Mouse (Mus musculus): ENCODE measurements around the gene Ppp1r37. TPM values are rescaled to one million over a fixed set of nuclear protein-coding genes. Genes with fewer than 3 reads are reported as not detected.

Ppp1r37 gene
- polyA plus RNA-seq, 1 experiment from 2014 or later: 5.8 TPM

DNA sequence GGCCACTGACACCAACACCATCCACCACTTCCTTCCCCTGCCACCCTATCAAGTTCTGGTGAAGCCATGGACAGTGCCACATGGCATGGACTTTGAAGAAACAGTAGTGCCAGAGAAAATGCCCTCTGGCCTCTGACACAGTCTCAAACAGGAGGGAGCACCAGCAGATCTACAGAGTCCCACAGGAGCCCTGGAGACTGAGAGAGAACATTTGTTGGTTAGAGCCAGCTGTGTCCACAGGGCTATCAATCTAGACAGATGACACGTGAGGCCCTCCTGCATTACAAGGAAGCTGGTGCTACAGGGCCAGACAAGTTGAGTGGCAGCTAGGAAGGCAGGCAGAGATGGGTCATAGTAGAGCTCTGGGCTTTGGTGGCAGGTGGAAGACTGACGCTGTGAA, 10.4 kb downstream of the Ppp1r37 start:
- 65% methylated on average over 2 of the region's 2 CpGs for WGBS
- Histone ChIP-seq H3K27ac (ENCODE audit: low read depth, low read length) (no peak overlapping the region), H3K4me3 (ENCODE audit: low read depth, low read length) (no peak overlapping the region), H3K27me3 (ENCODE audit: control insufficient read depth, insufficient read depth, low read length) (no peaks in the 10 kb centered on the region), H3K36me3 (ENCODE audit: control insufficient read depth, insufficient read depth, low read length) (no peaks in the 10 kb centered on the region), H3K4me1 (replicated peaks; ENCODE audit: control insufficient read depth, insufficient read depth, low read length) (no peaks in the 10 kb centered on the region), H3K9ac (ENCODE audit: low read depth, low read length) (no peak overlapping the region), H3K9me3 (ENCODE audit: control insufficient read depth, low read length) (no peaks in the 10 kb centered on the region), H3K4me2 (replicated peaks; ENCODE audit: low read depth, low read length) (no peak overlapping the region)
- ATAC-seq (ENCODE audit: low FRiP score): no peak
- no peak for DNase-seq (ENCODE audit: low spot score)

DNA sequence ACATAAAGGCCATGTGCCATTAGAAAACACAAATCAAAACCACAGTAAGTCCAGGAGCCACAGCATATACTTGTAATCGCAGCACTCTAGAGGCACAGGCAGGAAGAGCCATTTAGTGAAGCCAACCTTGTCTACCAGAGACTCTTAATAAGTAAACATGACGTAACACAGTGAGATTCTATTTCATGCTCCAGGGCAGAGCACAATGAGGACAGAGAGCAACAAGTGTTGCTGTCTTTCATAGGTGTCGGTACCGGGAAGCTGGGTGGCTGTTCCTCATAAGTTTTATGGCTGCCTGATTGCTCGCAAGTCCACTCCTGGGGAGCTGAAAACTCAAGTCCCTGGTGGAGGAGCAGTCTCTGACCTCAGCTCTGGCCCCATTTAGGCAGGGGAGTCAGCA, 11.2 kb downstream of the Ppp1r37 start:
- WGBS: 86% methylated on average over 5 of the region's 5 CpGs
- ATAC-seq (ENCODE audit: low FRiP score) (no peak), DNase-seq (ENCODE audit: low spot score) (no peak)
- Histone ChIP-seq H3K4me2 (replicated peaks; ENCODE audit: low read depth, low read length) (no peak overlapping the region), H3K27me3 (ENCODE audit: control insufficient read depth, insufficient read depth, low read length) (no peaks in the 10 kb centered on the region), H3K4me3 (ENCODE audit: low read depth, low read length) (no peak overlapping the region), H3K4me1 (replicated peaks; ENCODE audit: control insufficient read depth, insufficient read depth, low read length) (no peaks in the 10 kb centered on the region), H3K9me3 (ENCODE audit: control insufficient read depth, low read length) (no peaks in the 10 kb centered on the region), H3K36me3 (ENCODE audit: control insufficient read depth, insufficient read depth, low read length) (no peaks in the 10 kb centered on the region), H3K27ac (ENCODE audit: low read depth, low read length) (no peak overlapping the region), H3K9ac (ENCODE audit: low read depth, low read length) (no peak overlapping the region)

DNA sequence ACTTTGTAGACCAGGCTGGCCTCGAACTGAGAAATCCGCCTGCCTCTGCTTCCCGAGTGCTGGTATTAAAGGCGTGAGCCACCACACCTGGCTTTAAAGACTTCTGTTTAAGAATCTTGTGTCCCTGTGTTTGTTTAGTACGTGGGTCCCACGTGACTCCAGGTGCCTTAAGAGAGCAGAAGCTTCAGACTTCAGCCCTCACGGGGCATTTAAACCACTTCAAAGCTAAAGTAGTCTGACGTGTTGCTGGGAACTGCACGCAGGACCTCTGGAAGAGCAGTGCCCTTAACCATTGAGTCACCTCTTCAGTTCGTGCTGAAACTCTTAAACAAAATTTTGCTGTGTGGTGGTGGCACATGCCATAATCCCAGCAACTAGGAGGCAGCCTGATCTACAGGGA, 13.5 kb downstream of the Ppp1r37 start:
- DNase-seq (ENCODE audit: low spot score): no peak
- Histone ChIP-seq H3K27ac (ENCODE audit: low read depth, low read length) (no peak overlapping the region), H3K9ac (ENCODE audit: low read depth, low read length) (no peak overlapping the region), H3K9me3 (ENCODE audit: control insufficient read depth, low read length) (no peaks in the 10 kb centered on the region), H3K4me1 (replicated peaks; ENCODE audit: control insufficient read depth, insufficient read depth, low read length) (no peaks in the 10 kb centered on the region), H3K4me2 (replicated peaks; ENCODE audit: low read depth, low read length) (no peak overlapping the region), H3K27me3 (ENCODE audit: control insufficient read depth, insufficient read depth, low read length) (no peaks in the 10 kb centered on the region), H3K36me3 (ENCODE audit: control insufficient read depth, insufficient read depth, low read length) (no peaks in the 10 kb centered on the region), H3K4me3 (ENCODE audit: low read depth, low read length) (no peak overlapping the region)
- ATAC-seq (ENCODE audit: low FRiP score): no peak
- 92% methylated on average over 10 of the region's 10 CpGs for WGBS

DNA sequence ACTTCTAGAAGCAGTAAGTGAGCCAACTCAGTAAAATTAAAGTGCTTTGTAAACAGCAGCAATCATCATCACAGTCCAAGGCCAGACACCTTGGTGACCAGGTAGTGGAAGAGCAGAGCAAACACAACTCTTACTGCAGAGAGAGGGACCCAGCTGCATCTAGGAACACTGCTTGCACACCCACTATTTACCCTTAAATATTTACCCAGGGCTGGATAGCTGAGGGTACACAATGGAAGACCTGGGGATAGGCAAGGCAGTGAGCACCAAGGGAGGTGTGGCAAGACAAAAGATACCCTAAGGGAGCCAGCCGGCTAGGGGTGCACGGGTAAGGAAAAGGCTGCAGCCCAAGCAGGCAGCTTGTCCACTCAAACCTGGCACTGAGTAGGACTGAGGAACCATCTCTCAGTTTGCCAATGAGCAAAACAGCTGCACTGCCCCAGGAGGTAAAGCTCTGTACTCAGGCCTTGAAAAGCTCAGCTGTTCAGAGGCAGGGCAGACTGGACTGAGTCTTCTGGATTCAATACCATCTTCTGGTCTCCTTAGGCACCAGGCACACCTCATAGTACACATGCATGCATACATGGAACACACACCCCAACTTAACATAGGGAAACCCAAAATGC, 15.4 kb downstream of the Ppp1r37 start:
- H3K27me3 ChIP-seq (ENCODE audit: control insufficient read depth, insufficient read depth, low read length): no peaks in the 10 kb centered on the region
- ATAC-seq (ENCODE audit: low FRiP score): no peak
- no peaks in the 10 kb centered on the region for H3K9me3 ChIP-seq (ENCODE audit: control insufficient read depth, low read length)
- no peak overlapping the region for H3K4me3 ChIP-seq (ENCODE audit: low read depth, low read length)
- 72% methylated on average over 2 of the region's 2 CpGs for WGBS
- DNase-seq (ENCODE audit: low spot score): no peak
- no peak overlapping the region for H3K9ac ChIP-seq (ENCODE audit: low read depth, low read length)
- no peaks in the 10 kb centered on the region for H3K36me3 ChIP-seq (ENCODE audit: control insufficient read depth, insufficient read depth, low read length)
- H3K27ac ChIP-seq (ENCODE audit: low read depth, low read length): no peak overlapping the region
- H3K4me1 ChIP-seq (replicated peaks; ENCODE audit: control insufficient read depth, insufficient read depth, low read length): no peaks in the 10 kb centered on the region
- H3K4me2 ChIP-seq (replicated peaks; ENCODE audit: low read depth, low read length): no peak overlapping the region

DNA sequence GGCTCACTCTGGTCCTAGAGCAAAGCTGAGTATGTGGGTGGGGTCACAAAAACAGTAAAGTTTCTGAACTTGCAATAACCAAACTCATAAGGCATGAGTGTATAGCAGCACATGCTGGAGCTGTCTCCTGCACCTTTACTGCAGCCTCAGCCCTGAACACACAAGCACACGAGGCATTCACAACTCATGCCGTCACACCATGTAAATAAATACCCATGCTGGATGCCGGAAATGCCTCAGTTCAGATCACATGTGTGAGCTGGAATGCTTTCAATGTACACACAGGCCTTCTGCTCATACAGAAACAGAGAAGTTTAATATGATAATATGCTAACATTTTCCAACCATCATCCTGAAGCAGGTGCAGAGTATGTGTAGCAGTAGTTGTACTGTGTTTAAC, 16.9 kb downstream of the Ppp1r37 start:
- 84% methylated on average over 3 of the region's 3 CpGs for WGBS
- Histone ChIP-seq H3K4me2 (replicated peaks; ENCODE audit: low read depth, low read length) (no peak overlapping the region), H3K4me1 (replicated peaks; ENCODE audit: control insufficient read depth, insufficient read depth, low read length) (peaks cover 4% of the 10 kb centered on the region; the same call in 1 of the 2 replicates), H3K27me3 (ENCODE audit: control insufficient read depth, insufficient read depth, low read length) (no peaks in the 10 kb centered on the region), H3K9ac (ENCODE audit: low read depth, low read length) (no peak overlapping the region), H3K9me3 (ENCODE audit: control insufficient read depth, low read length) (no peaks in the 10 kb centered on the region), H3K27ac (ENCODE audit: low read depth, low read length) (no peak overlapping the region), H3K36me3 (ENCODE audit: control insufficient read depth, insufficient read depth, low read length) (no peaks in the 10 kb centered on the region), H3K4me3 (ENCODE audit: low read depth, low read length) (no peak overlapping the region)
- ATAC-seq (ENCODE audit: low FRiP score) (no peak), DNase-seq (ENCODE audit: low spot score) (no peak)

DNA sequence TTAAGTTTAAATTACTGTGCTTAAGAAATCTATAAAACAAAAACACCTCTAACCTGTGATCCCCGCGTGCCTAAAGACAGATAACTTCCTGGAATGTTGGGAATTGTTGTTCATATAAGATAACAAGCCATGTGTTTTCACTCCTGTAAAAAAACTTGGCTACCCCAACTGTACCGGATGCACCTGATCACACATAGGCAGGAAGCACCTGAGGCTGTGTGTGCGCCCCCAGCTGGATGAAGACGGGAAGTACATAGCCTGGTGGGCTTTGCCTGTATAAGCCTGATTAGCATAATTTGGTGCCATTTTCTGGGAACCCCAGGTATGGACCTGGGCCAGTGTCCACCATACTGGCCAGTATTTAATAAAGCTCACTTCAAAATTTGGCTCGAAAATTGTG, 19.3 kb downstream of the Ppp1r37 start:
- ATAC-seq (ENCODE audit: low FRiP score) (no peak), DNase-seq (ENCODE audit: low spot score) (no peak)
- peaks cover 4% of the 10 kb centered on the region; the same call in 1 of the 2 replicates for H3K4me1 ChIP-seq (replicated peaks; ENCODE audit: control insufficient read depth, insufficient read depth, low read length)
- H3K4me3 ChIP-seq (ENCODE audit: low read depth, low read length): no peak overlapping the region
- no peak overlapping the region for H3K27ac ChIP-seq (ENCODE audit: low read depth, low read length)
- no peak overlapping the region for H3K9ac ChIP-seq (ENCODE audit: low read depth, low read length)
- H3K9me3 ChIP-seq (ENCODE audit: control insufficient read depth, low read length): no peaks in the 10 kb centered on the region
- H3K27me3 ChIP-seq (ENCODE audit: control insufficient read depth, insufficient read depth, low read length): no peaks in the 10 kb centered on the region
- no peak overlapping the region for H3K4me2 ChIP-seq (replicated peaks; ENCODE audit: low read depth, low read length)
- 61% methylated on average over 6 of the region's 6 CpGs for WGBS
- H3K36me3 ChIP-seq (ENCODE audit: control insufficient read depth, insufficient read depth, low read length): no peaks in the 10 kb centered on the region

DNA sequence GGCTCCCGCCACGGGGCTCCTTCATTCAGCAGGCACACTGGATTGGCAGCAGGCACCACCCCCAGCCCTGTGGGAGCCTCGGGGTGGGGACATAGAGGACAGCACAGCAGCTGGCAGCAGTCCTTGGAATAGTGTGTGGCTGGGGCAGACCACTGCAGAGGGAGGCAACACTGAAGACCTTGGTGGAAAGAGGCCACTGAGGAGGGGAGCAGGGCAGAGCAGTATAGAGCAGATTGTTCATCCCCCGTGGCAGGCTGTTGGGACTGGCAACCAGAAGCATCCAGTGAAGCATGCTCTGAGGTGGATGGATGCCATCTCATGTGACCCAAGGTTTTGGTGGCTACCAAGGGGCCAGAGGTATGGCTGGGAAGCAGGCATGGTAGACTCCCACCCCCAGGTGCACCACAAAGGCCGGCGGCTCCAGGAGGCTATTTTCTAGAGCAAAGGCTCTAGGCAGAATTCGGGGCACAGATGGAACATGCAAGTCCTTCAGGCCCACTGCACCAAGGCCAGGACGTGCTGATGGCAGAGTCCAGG, 20.7 kb downstream of the Ppp1r37 start:
- Histone ChIP-seq H3K9ac (ENCODE audit: low read depth, low read length) (no peak overlapping the region), H3K27ac (ENCODE audit: low read depth, low read length) (no peak overlapping the region), H3K9me3 (ENCODE audit: control insufficient read depth, low read length) (no peaks in the 10 kb centered on the region), H3K36me3 (ENCODE audit: control insufficient read depth, insufficient read depth, low read length) (no peaks in the 10 kb centered on the region), H3K4me3 (ENCODE audit: low read depth, low read length) (no peak overlapping the region), H3K27me3 (ENCODE audit: control insufficient read depth, insufficient read depth, low read length) (no peaks in the 10 kb centered on the region), H3K4me1 (replicated peaks; ENCODE audit: control insufficient read depth, insufficient read depth, low read length) (peaks cover 4% of the 10 kb centered on the region; the same call in 1 of the 2 replicates), H3K4me2 (replicated peaks; ENCODE audit: low read depth, low read length) (no peak overlapping the region)
- DNase-seq (ENCODE audit: low spot score) (peak; percentile 41), ATAC-seq (ENCODE audit: low FRiP score) (peak; percentile 78)
- 63% methylated on average over 8 of the region's 8 CpGs for WGBS

DNA sequence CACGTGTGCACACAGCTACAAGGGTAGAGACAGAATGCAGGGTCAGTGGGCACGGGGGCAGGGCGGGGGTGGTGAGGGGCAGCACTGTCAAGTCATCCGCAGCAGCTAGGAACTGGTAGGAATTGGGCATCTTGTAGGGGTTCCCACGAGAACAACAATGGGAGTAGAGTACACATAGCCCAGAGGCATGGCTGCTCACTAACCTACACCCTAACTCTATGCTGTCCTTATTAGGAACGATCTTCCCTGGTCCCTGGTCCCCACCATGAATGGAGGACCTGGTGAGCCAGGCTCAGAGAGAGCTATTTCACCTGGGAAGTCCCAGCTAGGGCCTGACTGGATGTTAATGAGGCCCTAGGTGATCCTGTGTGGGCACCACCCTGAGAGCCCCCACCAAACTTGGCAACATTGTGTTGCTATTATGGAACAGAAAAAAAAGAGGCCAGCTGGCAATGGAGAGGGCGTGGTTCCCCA, 21.2 kb downstream of the Ppp1r37 start:
- WGBS: 77% methylated on average over 7 of the region's 7 CpGs
- no peaks in the 10 kb centered on the region for H3K9me3 ChIP-seq (ENCODE audit: control insufficient read depth, low read length)
- H3K27ac ChIP-seq (ENCODE audit: low read depth, low read length): no peak overlapping the region

More for the DNA sequence above, 21.2 kb downstream of the Ppp1r37 start:
- H3K9ac ChIP-seq (ENCODE audit: low read depth, low read length): no peak overlapping the region
- no peak overlapping the region for H3K4me2 ChIP-seq (replicated peaks; ENCODE audit: low read depth, low read length)
- peak; percentile 47 for ATAC-seq (ENCODE audit: low FRiP score)
- no peaks in the 10 kb centered on the region for H3K27me3 ChIP-seq (ENCODE audit: control insufficient read depth, insufficient read depth, low read length)
- no peak overlapping the region for H3K4me3 ChIP-seq (ENCODE audit: low read depth, low read length)
- no peak for DNase-seq (ENCODE audit: low spot score)
- H3K4me1 ChIP-seq (replicated peaks; ENCODE audit: control insufficient read depth, insufficient read depth, low read length): peaks cover 4% of the 10 kb centered on the region; the same call in 1 of the 2 replicates
- no peaks in the 10 kb centered on the region for H3K36me3 ChIP-seq (ENCODE audit: control insufficient read depth, insufficient read depth, low read length)
